Mouse (Mus musculus) lung, adult 2 months (tissue): ENCODE data around the gene Trmt112.

Source experiments
- CTCF ChIP-seq: fragments of 200-500 bp; IDR thresholded peaks from 2 replicates; pipeline ENCODE4 v1.5.1; 2011; ENCODE audit warnings: mild to moderate bottlenecking, low read length, control low read depth; ENCODE audit not compliant: insufficient read depth
- POLR2A ChIP-seq: fragments of 200-500 bp; IDR thresholded peaks from 2 replicates; pipeline ENCODE4 v1.6.1; 2011; ENCODE audit warnings: low read depth, mild to moderate bottlenecking, control low read depth, low read length, borderline replicate concordance; ENCODE audit errors: extremely low read depth

DNA sequence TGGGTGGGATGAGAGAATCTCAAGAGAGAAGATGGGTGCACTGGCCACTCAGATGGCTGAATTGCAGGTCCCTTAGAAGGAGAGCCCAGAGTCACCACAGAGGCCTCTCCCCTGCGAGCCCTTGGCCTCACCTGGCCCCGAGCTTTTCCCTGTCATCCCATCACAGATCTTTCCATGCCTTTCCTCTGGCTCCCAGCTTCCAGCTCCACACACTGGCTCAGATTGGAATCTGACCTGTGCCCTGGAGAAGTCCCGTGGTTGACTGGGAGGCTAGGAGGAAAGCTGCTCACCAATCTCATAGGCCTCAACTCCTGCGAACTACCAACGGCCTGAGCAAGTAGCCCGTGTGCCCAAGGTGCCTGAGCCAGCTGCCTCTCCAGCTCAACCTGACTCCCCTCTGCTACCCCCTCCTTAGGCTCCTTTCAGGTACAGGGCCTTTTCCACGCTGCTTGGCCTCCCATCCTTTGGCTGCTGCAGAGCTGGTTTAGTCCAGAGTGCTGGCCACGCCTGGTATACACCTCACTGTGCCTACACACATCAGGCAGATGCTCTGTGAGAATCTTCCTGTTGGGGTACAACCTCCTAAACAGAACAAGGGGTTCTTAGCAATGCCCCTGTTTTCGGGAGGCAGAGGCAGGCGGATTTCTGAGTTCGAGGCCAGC is 3.9 kb upstream of the Trmt112 start:
- TF ChIP-seq POLR2A: no peak
- no peak for TF ChIP-seq CTCF
